Mouse (Mus musculus) bone marrow, adult 2 months (tissue): Measurements from ENCODE around the gene Gm44503.

ENCODE experiments used
- CTCF ChIP-seq: fragments of 200-500 bp; IDR thresholded peaks from 2 replicates; pipeline ENCODE4 v1.5.1; 2011; ENCODE audit warnings: low read length, control low read depth; ENCODE audit not compliant: control insufficient read depth, insufficient read depth
- POLR2A ChIP-seq: fragments of 200-500 bp; IDR thresholded peaks from 2 replicates; pipeline ENCODE4 v1.6.1; 2011; ENCODE audit warnings: low read depth, mild to moderate bottlenecking, control low read depth, low read length, borderline replicate concordance; ENCODE audit not compliant: control insufficient read depth

DNA sequence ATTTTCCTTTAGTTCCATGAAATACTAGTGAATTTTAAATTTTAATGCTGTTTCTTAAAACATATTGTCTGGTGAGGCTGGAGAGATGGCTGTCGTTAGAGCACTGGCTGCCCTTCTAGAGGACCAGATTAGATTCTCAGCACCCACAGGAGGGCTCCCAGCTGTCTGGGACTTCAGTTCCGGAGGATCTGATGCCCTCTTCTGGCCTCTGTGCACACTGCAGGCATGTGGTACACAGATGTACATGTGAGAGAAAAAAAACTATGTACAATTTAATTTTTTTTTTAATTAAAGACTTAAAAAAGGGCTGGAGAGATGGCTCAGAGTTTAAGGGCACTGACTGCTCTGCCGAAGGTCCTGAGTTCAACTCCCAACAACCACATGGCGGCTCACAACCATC is 23.3 kb upstream of the Gm44503 start:
- no peak for TF ChIP-seq CTCF
- no peak for TF ChIP-seq POLR2A
